8 mouse cellular contexts compared by ENCODE assay signal in the genomic region with DNA sequence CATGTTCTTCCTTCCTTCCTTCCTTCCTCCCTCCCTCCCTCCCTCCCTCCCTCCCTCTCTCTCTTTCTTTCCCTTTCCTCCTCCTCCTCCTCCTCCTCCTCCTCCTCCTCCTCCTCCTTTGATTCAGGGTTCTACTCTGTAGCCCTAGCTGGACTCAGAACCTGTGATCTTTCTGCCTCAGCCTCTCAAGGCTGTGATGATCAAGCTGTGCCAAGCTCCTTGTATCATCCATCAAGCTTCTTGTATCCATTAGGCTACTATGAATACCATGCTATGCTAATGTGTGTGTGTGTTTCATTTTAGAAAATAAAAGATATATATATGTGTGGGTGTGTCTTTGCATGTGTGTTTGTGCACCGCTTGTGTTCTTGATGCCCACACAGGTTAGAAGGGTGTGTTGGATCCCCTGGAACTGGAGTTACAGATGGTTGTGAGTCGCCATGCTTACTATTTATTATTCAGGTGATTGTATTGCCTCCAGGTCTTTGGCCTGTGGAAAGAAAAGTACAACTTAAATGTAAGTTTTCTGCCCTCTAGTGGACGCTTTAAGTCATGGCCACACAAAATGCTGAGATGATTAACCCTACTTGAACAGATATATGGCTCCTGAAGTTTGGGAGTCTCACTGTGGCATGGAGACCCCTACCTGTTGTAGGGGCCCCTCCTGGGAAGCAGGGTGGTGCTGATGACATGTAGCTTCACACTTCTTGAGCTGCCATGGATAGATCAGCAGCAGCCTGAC. TPM values are rescaled to one million over a fixed set of nuclear protein-coding genes. Genes with fewer than 3 reads are reported as not detected.
A peak's percentile ranks its signal among the peaks of the same experiment; 100 is the strongest.
DNase-seq lines count a peak whose midpoint lies in the region; ATAC-seq and TF ChIP-seq lines count a peak whose summit lies in the region.

No protein-coding gene starts in this region.

- H3K9me3 ChIP-seq in liver, postnatal 0 days (ENCODE audit: low read length), result no peaks in the 10 kb centered on the region
- H3K9me3 ChIP-seq in hindbrain, embryonic 12.5 days (replicated peaks), result peaks cover 6% of the 10 kb centered on the region; the same call in 1 of the 2 replicates
- no peaks in the 10 kb centered on the region for H3K9me3 ChIP-seq in lung, embryonic 16.5 days (ENCODE audit: control insufficient read depth, low read length)

- DNase-seq in liver, postnatal 0 days, result no peak
- no peak for DNase-seq in liver
- peak; percentile 21 for DNase-seq in telencephalon, adult 2 months (ENCODE audit: low read depth, low spot score)
- no peak for DNase-seq in layer of hippocampus, postnatal 25 days (ENCODE audit: extremely low spot score in 1 of 2, low spot score in 1 of 2)

- H3K27me3 ChIP-seq in liver, postnatal 0 days (ENCODE audit: insufficient read depth, low read length), result no peaks in the 10 kb centered on the region
- no peaks in the 10 kb centered on the region for H3K27me3 ChIP-seq in hindbrain, embryonic 12.5 days
- H3K27me3 ChIP-seq in lung, embryonic 16.5 days (ENCODE audit: control insufficient read depth, insufficient read depth, low read depth, low read length), result no peaks in the 10 kb centered on the region

- H3K4me2 ChIP-seq in liver, postnatal 0 days (ENCODE audit: low read depth, low read length), result no peak overlapping the region
- H3K4me2 ChIP-seq in hindbrain, embryonic 12.5 days (replicated peaks), result no peak overlapping the region
- no peak overlapping the region for H3K4me2 ChIP-seq in lung, embryonic 16.5 days (ENCODE audit: low read depth, low read length)

- TF ChIP-seq CTCF in liver, postnatal 0 days (IDR thresholded peaks at IDR 0.05; ENCODE audit: low read depth), result peak; percentile 73

- H3K36me3 ChIP-seq in liver, postnatal 0 days (replicated peaks; ENCODE audit: insufficient read depth, low read length), result no peaks in the 10 kb centered on the region
- no peaks in the 10 kb centered on the region for H3K36me3 ChIP-seq in hindbrain, embryonic 12.5 days
- no peaks in the 10 kb centered on the region for H3K36me3 ChIP-seq in lung, embryonic 16.5 days (ENCODE audit: control insufficient read depth, insufficient read depth, low read length)

- no peak overlapping the region for H3K27ac ChIP-seq in liver, postnatal 0 days (ENCODE audit: low read depth)
- H3K27ac ChIP-seq in hindbrain, embryonic 12.5 days, result no peak overlapping the region
- H3K27ac ChIP-seq in lung, embryonic 16.5 days (ENCODE audit: low read length), result no peak overlapping the region

- H3K4me3 ChIP-seq in liver, postnatal 0 days (ENCODE audit: low read depth, low read length), result no peak overlapping the region
- no peak overlapping the region for H3K4me3 ChIP-seq in hindbrain, embryonic 12.5 days
- no peak overlapping the region for H3K4me3 ChIP-seq in lung, embryonic 16.5 days (ENCODE audit: low read length)

- 19% methylated on average over 3 of the region's 3 CpGs for WGBS in liver, postnatal 0 days (ENCODE audit: insufficient replicate concordance)
- WGBS in hindbrain, embryonic 12.5 days, result 35% methylated on average over 3 of the region's 3 CpGs
- 32% methylated on average over 3 of the region's 3 CpGs for WGBS in lung, embryonic 16.5 days

- no peak overlapping the region for H3K9ac ChIP-seq in liver, postnatal 0 days (replicated peaks)
- H3K9ac ChIP-seq in hindbrain, embryonic 12.5 days, result no peak overlapping the region
- no peak overlapping the region for H3K9ac ChIP-seq in lung, embryonic 16.5 days (ENCODE audit: low read length)

- ATAC-seq in liver, postnatal 0 days, result no peak
- peak; percentile 89 for ATAC-seq in activated CD4-positive, CD25-positive, alpha-beta regulatory T cell, adult 4 months
- 0 out of 2 replicates have a peak, but pooled peaks have one; percentile 46 for ATAC-seq in hindbrain, embryonic 12.5 days (ENCODE audit: low FRiP score)
- ATAC-seq in lung, embryonic 16.5 days (ENCODE audit: low read depth), result peak; percentile 47; the same call in 1 of the 2 replicates
- no peak for ATAC-seq in granulocyte monocyte progenitor cell, adult 5-6 weeks (replicated peaks; ENCODE audit: poor library complexity, severe bottlenecking)

- peaks cover 6% of the 10 kb centered on the region; the same call in 1 of the 2 replicates for H3K4me1 ChIP-seq in liver, postnatal 0 days (ENCODE audit: insufficient read depth)
- H3K4me1 ChIP-seq in hindbrain, embryonic 12.5 days, result 0 out of 2 replicates have a peak, but pooled peaks cover 2% of the 10 kb centered on the region
- H3K4me1 ChIP-seq in lung, embryonic 16.5 days (replicated peaks; ENCODE audit: control insufficient read depth, insufficient read depth, low read length), result peaks cover 5% of the 10 kb centered on the region; the same call in 1 of the 2 replicates

- TF ChIP-seq EP300 in liver, postnatal 0 days (IDR thresholded peaks at IDR 0.05; ENCODE audit: low read depth), result no peak

RNA-seq across cellular contexts. Expression of a gene that starts 11.5 kb away (rescaled TPM):
- polyA plus RNA-seq in liver, postnatal 0 days (2015; fragmentation: Nextera tagmentation; extraction: Ambion mirVana), result 1.5 and 1.6 TPM in 2 replicates
- 10 to 100 TPM; 14.3 to 17.3 TPM for polyA plus RNA-seq in activated CD4-positive, CD25-positive, alpha-beta regulatory T cell, adult 4 months (2017; shearing (Covaris generic))
- 0.31 and 0.45 TPM in 2 replicates for polyA plus RNA-seq in hindbrain, embryonic 12.5 days (2016; fragmentation: Nextera tagmentation; extraction: Ambion mirVana)
- polyA plus RNA-seq in lung, embryonic 16.5 days (2015; fragmentation: Nextera tagmentation; extraction: Ambion mirVana), result 3.4 and 3.5 TPM in 2 replicates
- not detected in 2 replicates for total RNA-seq in granulocyte monocyte progenitor cell, adult 5-6 weeks (2014; fragmentation: Nextera tagmentation)
- total RNA-seq in granulocyte monocyte progenitor cell, adult 5-6 weeks (2017), result 0.09 TPM in 1 of 2 replicates, not detected in the other
- total RNA-seq in layer of hippocampus, postnatal 25 days (2021), result under 1 TPM; 0.39 to 0.42 TPM

RNA-seq across cellular contexts. Expression of a gene that starts 28.6 kb away (rescaled TPM):
- polyA plus RNA-seq in liver, postnatal 0 days (2015; fragmentation: Nextera tagmentation; extraction: Ambion mirVana), result 228 and 231 TPM in 2 replicates
- polyA plus RNA-seq in activated CD4-positive, CD25-positive, alpha-beta regulatory T cell, adult 4 months (2017; shearing (Covaris generic)), result 100 to 1,000 TPM; 170 to 200 TPM
- polyA plus RNA-seq in hindbrain, embryonic 12.5 days (2016; fragmentation: Nextera tagmentation; extraction: Ambion mirVana), result 292 and 314 TPM in 2 replicates
- polyA plus RNA-seq in lung, embryonic 16.5 days (2015; fragmentation: Nextera tagmentation; extraction: Ambion mirVana), result 444 and 474 TPM in 2 replicates
- total RNA-seq in granulocyte monocyte progenitor cell, adult 5-6 weeks (2014; fragmentation: Nextera tagmentation), result 404 and 474 TPM in 2 replicates
- 150 and 201 TPM in 2 replicates for total RNA-seq in granulocyte monocyte progenitor cell, adult 5-6 weeks (2017)
- total RNA-seq in layer of hippocampus, postnatal 25 days (2021), result 100 to 1,000 TPM; 108 to 121 TPM

Comparison
In these comparisons a context has a peak if more than half of its experiments do, and no peak if none do; other contexts are left out.
1. ATAC-seq: peak in activated CD4-positive, CD25-positive, alpha-beta regulatory T cell, adult 4 months (single experiment), hindbrain, embryonic 12.5 days (single experiment) and lung, embryonic 16.5 days (single experiment); none in liver, postnatal 0 days (single experiment) and granulocyte monocyte progenitor cell, adult 5-6 weeks (single experiment).